Mouse (Mus musculus): Measurements from ENCODE around the gene Enpp5. TPM values are rescaled to one million over a fixed set of nuclear protein-coding genes. Genes with fewer than 3 reads are reported as not detected.

The Enpp5 gene
- polyA plus RNA-seq, 2 experiments from 2014 or later = 3.8 to 5.5 TPM

DNA sequence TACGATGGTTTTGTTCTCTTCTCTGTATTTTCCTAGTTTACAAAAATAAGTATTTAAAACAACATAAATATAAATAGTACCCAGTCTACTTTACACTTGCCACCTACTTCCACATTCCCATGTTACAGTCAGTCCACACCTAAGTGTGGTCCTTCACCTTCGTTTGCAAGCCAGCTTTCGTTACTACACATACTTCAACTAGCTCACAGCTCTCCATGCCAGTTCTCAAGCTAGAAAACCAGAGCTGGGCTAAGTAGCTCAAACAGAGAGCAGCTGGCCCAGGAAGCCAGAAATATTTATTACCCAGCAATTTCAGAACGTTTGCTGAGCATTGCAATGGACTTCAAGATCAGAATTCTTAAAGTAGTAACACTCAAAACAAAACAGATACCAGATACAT is 21.9 kb downstream of the Enpp5 start:
- no peak for ATAC-seq

DNA sequence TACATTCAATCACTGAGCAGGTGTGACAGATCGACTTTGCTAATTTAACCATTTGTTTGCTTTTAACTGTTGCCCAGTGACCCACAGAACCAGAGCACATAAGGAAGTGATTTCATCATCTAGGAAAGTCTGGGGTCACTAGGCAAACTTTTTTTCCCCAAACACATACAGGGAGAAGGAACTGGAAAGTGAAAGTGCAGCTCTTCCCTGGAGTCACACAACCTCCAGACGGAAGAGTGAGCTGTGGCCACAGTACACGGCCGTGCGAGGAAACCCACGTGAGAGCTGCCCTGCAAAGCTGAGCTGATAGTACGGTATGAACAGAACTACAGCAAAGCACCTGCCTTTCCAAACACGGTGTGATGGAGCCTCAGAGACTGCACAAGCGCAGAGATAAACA is 22.3 kb downstream of the Enpp5 start:
- no peak for ATAC-seq

DNA sequence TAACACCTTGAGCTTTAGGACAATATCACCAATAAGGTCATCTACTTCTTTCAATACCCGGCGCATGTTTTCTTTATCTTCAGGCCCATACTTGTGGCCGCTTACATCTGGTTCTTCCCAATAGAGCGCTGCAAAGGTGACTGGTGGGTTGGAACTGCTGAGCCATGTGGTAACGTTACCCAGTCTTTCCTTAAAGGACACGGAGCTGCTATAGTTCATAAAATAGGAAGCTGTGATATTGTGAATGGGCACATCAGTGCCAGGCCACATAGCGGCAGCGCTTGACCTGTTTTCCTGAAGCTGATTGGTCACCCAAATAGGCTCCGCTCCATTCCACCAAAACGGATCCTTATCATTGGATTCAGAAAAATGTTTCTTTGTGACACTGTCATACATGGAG is 23.3 kb downstream of the Enpp5 start:
- no peak for ATAC-seq

DNA sequence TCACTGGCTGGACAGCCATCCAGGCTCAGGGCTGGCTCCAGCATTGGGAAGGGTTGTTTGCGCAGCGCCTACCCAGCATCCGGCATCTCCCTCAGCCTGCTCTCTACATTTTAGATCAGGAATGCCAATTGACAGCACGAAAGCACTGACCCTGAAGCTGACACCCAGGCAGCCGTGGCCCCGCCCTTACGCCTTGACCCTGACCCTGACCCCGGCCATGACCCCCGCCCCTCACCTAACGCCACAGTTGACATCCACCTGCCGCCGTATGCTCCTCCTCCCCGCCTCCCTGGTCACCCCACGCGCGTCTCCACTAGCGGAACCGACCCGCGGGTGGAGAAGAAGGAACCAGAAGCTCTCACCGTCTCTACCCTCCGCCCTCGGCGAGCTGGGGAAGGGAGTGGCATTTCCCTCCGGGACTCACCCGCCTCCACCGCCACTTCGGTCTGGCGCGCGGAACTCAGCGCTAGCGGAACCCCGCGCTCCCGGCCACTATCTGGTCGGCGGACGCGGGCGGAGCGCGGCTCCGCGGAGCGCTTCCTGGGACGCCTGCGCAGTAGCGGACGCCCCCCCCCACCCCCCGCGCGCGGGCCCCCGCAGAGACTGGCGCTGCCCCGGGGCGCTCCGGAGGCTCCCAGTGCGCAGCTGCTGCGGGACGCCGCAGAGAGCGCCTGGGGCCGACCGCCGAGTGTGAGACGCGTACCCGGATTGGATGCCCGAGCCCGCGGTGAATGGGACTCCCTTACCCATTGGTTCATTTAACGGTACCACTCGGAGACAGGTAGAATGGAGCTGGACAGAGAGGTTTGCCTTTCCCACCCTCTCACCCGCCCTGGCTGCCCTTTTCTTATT is 26.9 kb downstream of the Enpp5 start, which contains the start of gene Enpp4:
TSS of gene Enpp4 (minus strand) at position 523 of the 852 bp plus-strand sequence.
- peak; percentile 95 for ATAC-seq

DNA sequence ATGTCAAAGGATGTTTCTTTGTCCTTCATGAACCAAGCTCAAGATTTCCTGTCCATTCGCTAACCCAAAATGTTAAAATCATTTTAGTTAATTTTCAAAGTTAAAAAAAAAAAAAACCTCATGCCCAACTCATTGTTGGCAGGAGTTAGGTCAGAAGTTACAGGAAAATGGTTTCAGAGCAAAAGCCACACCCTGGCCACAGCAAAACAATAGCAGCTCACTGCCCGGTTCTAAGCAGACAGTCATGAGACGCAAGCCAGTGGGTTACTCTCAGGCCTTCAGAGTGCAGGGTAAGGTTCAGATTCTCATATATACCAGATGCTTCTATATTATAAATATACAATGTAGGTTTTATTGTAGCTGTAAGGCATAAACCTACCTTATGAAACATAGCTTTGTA is 29.7 kb downstream of the Enpp5 start:
- no peak for ATAC-seq

DNA sequence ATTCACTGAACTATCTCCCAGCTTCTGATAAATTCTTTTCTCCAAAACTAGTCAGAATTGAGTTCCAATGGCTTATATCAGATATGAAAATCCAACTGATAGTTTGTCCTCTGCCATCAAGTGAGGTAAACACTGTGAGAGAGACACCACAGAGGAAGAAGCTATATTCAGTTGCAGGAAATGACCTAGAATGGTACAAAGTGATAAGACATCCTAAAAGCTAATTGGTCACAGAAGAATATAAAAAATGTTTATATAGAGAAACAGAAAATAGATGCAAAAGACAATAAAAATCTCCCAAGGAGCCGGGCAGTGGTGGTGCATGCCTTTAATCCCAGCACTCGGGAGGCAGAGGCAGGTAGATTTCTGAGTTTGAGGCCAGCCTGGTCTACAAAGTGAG is 38.0 kb downstream of the Enpp5 start:
- no peak for ATAC-seq

DNA sequence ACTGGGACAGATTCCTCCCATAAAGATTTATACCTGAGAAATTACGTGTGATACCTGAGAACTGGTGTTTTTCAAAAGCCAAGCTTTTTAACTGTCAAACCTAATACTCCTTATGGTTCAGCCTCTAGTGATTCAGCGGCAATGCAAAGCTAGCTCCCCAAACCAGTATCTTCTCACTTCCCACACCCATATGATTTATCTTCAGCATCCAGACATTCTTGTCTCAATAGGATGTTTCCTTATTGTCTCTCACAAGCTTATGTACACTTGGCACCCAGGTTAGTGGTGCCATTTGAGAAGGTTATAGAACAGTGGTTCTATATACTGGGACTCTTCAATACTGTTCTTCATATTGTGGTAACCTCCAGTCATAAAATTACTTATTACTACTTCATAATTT is 39.1 kb downstream of the Enpp5 start:
- no peak for ATAC-seq

DNA sequence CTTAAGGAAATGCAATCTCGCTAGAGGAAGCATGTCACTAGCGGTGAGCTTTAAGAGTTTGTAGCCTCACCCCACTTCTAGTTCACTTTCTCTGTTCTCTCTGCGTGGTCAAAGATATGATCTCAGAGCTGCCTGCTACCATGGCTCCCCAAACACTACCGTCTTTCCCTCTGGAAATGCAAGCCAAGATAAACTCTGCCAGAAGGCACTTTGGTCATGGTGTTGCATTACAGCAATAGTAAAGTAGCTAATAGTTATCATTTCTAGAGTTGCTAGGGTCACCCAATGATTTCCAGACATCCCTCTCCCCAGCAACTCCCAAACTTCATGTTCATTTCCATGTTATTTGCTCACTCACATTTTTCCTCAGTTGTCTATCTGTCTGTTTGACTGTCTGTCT is 39.6 kb downstream of the Enpp5 start:
- no peak for ATAC-seq

DNA sequence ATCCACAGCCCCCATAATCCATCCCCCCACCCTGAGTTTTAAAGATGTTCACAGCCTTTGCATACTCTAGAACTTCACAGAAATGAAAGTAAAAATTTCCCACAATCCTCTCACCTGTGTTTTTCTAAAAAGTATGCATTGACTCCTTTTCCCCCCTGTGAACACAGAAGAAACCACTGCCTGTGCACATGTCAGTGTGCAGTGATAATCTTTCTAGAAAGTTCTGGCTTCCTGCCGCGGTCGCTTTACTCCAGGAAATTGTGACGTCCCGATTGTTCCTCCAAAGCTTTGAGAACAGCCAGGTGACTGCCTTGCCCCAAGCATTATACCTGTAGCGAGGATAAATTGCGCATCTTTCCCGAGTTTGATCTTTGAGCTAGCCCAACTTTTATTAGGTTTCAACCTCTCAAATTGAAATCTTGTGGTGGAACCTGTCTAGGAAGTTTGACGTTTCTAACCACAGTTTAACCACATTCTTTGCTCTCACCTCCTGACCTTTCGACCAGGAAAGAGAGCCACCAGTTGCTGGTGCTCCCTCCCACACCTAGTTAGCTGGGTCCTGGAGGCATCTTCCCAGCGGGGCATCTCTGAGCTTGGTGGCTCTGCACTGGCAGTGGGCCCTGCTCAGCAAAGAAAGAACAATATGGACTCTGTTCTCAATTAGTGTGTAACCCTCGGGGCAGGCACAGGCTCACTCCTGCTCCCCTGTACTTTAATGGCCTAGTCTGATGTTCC is 42.9 kb downstream of the Enpp5 start:
- peak; percentile 77 for ATAC-seq

DNA sequence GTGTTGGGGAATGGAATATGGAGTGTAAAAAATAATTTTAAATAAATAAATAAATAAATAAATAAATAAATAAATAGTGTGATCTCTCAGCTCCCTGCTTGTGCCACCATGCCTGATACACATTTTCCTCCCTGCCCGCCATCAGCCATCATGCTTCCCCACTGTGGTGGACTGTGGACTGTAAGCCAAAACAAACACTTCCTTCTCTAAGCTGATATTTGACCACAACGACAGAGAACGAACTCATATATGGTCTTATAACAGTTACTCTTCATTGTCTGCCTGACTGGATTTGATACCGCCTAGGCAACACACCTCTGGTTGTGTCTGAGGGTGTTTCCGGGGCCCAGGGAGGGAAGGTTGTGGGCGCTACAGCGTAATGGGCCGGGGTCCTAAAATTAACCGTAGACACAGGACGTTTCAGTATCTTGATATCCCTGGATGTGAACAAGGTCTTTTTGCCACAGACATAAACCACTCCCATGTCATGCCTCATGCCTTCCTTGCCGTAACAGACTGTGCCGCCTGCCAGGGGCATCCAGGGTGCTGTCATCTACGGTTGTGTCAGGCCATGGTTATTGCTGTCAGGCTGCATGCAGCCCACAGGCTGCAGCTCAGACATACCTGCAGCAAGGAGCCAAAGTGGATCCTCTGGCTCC is 50.6 kb downstream of the Enpp5 start:
- no peak for ATAC-seq

DNA sequence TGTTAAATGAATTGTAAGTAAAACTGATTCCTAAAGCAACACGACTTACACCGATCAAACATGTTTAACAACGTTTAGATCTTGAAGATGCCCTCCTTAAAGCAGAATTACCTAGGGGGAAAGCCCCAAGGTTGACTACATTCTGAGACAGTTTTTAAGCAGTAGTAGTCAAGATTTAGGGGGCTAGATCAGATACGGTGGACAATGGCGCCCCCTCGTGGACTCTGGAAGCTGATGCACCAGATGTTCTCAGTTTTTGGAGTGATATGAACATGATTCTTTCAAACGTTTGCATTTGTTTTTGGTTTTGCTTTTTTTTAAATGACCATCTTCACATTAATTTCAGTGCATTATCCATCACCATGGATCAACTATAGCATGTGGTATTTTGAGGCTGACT is 51.8 kb downstream of the Enpp5 start:
- ATAC-seq = peak; percentile 78

DNA sequence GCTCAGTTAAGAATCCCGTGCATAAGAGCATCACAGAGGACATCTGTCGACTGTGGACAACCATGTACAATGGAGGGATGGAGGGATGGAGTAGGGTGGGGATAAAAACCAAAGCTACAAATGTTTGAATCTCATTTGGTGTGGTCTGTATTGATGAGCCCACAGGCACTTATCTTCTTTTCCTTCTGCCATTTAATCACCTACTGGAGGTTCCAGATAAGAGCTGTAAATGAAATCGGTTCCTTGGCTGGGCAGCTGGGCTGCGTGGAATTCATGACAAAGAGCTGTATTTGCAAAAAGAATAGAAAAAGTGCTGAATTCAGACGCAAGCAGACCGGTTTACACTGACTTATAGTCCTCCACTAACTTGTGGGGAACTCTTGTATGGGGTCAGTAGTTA is 55.5 kb downstream of the Enpp5 start:
- no peak for ATAC-seq

DNA sequence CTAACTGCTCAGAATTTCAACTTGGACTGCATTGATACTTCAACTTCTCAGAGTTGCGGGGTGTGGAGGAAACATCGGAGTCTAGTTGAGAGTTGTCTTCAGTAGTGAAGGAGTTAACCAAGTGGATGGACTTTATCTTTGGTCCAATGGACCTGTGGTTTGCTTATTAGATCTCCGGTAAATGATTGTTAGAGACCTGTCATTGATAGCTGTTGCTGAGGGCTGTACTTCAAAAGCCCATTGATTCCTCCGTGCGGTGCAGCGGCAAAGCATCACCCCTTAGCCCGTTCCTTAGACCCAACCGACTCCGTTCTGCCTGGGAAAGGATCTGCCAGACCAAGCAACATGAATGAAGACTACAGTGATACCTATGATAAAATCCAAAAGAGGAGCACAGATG is 55.9 kb downstream of the Enpp5 start:
- no peak for ATAC-seq

DNA sequence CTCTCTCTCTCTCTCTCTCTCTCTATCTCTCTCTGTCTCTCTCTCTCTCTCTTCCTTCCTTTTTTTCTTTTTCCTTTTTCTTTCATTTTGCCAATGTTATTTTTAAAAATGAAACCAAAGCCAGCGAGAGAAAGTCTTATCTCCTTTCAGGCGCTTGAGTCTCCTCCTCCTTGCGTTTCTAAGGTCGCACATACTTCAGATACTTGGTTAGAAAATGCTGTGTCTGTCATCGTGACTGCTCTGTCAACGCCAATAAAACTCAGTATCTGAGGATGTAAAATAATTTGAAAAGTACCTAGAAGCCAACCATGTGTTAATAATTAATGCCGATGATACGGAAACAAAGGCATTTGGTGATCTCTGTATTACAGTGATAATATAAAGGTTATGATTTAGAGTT is 57.4 kb downstream of the Enpp5 start:
- ATAC-seq = no peak

Other genes with a start within 250 kb of the Enpp5 start
- 1 to 10 TPM; 3.6 to 4.2 TPM for gene Enpp4, start 27.0 kb downstream of the Enpp5 start, polyA plus RNA-seq (2017; shearing (Covaris generic))
- gene Clic5, start 109.8 kb downstream of the Enpp5 start, polyA plus RNA-seq (2017; shearing (Covaris generic)) = under 1 TPM in 1 of 2 experiments, not detected in 1; 0.13 TPM

All from activated CD4-positive, CD25-positive, alpha-beta regulatory T cell, adult 4 months (primary cell).